Mouse (Mus musculus) liver, embryonic 14.5 days (tissue): ENCODE measurements at regions not wholly inside any gene's neighbourhood (a gene's known extent, or its start where the extent isn't known, plus 50 kb on each side); places are given as distances from the start of the nearest gene placed in this dataset.

ENCODE experiments used
- ATAC-seq: fragments of 200-750 bp; cut with Nextera tagmentation; 2 replicates; pipeline ENCODE4 v1.8.0; 2017; ENCODE audit warnings: moderate number of reproducible peaks, mild to moderate bottlenecking, moderate library complexity; ENCODE audit not compliant: insufficient read depth
- DNase-seq, 3 experiments: peaks; one replicate each; pipeline ENCODE4 v3.0.0-alpha.2; 2012 to 2013; ENCODE audit warnings: low read depth in 3 of 3, low spot score in 3 of 3
- H3K27ac ChIP-seq: fragments of 300-500 bp; sonication (generic); 2 replicates; pipeline ENCODE4 v1.5.1; 2014; ENCODE audit warnings: moderate library complexity, mild to moderate bottlenecking, control low read depth, inconsistent platforms
- H3K27me3 ChIP-seq: fragments of 300-500 bp; sonication (generic); 2 replicates; pipeline ENCODE4 v1.6.1; 2014; ENCODE audit warnings: mild to moderate bottlenecking, low read length, moderate library complexity; ENCODE audit not compliant: control insufficient read depth, insufficient read depth
- H3K36me3 ChIP-seq: fragments of 300-500 bp; sonication (generic); replicated peaks from 2 replicates; pipeline ENCODE4 v1.6.1; 2014; ENCODE audit warnings: low read depth; ENCODE audit not compliant: control insufficient read depth, insufficient read depth
- H3K4me1 ChIP-seq, 2 experiments: fragments of 200-500 bp in 1 of 2; fragments of 300-500 bp in 1 of 2; sonication (generic) in 1 of 2; replicated peaks; 2 replicates each; pipeline ENCODE4 v1.6.1; 2012 to 2014; ENCODE audit warnings: antibody characterized with exemption in 1 of 2, inconsistent platforms in 1 of 2, low read length in 1 of 2; ENCODE audit not compliant: control insufficient read depth in 2 of 2, insufficient read depth in 2 of 2
- H3K4me2 ChIP-seq: fragments of 300-500 bp; sonication (generic); 2 replicates; pipeline ENCODE4 v1.6.1; 2014; ENCODE audit warnings: low read depth, mild to moderate bottlenecking, control low read depth, moderate library complexity
- H3K4me3 ChIP-seq, 2 experiments: fragments of 200-500 bp in 1 of 2; fragments of 300-500 bp in 1 of 2; sonication (generic) in 1 of 2; 2 replicates each; pipeline ENCODE4 v1.5.1; 2012 to 2014; ENCODE audit warnings: low read depth in 2 of 2, low read length in 2 of 2, mild to moderate bottlenecking in 2 of 2, control low read depth in 1 of 2, inconsistent platforms in 1 of 2, moderate library complexity in 1 of 2; ENCODE audit not compliant: insufficient read depth in 1 of 2
- H3K9ac ChIP-seq: fragments of 300-500 bp; sonication (generic); replicated peaks from 2 replicates; pipeline ENCODE4 v1.6.1; 2014; ENCODE audit warnings: mild to moderate bottlenecking, control low read depth, moderate library complexity
- H3K9me3 ChIP-seq: fragments of 300-500 bp; sonication (generic); 2 replicates; pipeline ENCODE4 v1.6.1; 2016; ENCODE audit warnings: low read length, mixed read lengths; ENCODE audit not compliant: control insufficient read depth
- CTCF ChIP-seq: IDR thresholded peaks from 2 replicates; pipeline ENCODE4 v1.5.1; 2016; ENCODE audit warnings: antibody characterized with exemption, low read depth, control low read depth
- EP300 ChIP-seq: IDR thresholded peaks from 2 replicates; pipeline ENCODE4 v1.6.1; 2016; ENCODE audit warnings: antibody characterized with exemption, low read depth
- WGBS: fragments of 180-500 bp; shearing (Covaris S2); extraction: QIAGEN DNeasy Blood & Tissue Kit; methylation state at CpG from one replicate; pipeline ENCODE4 v1.1.7; 2014; ENCODE audit not compliant: insufficient replicate concordance; 5-methylcytosine and 5-hydroxymethylcytosine counted together

GRCm38 (mm10) chr15:51676694-51677093 lies 2208.0 kb upstream of the Gm7489 start:
- no peak overlapping the region for H3K4me3 ChIP-seq
- H3K36me3 ChIP-seq = no peaks in the 10 kb centered on the region
- H3K27ac ChIP-seq = no peak overlapping the region
- no peak overlapping the region for H3K9ac ChIP-seq
- H3K4me1 ChIP-seq = peaks cover 0 to 6% of the 10 kb centered on the region in 2 experiments; a peak in 3 of 4 replicates
- H3K9me3 ChIP-seq = no peaks in the 10 kb centered on the region
- no peak for DNase-seq
- TF ChIP-seq CTCF = no peak
- no peak for TF ChIP-seq EP300
- no peaks in the 10 kb centered on the region for H3K27me3 ChIP-seq
- H3K4me2 ChIP-seq = no peak overlapping the region
- 67% methylated on average over 3 of the region's 3 CpGs for WGBS
- ATAC-seq = no peak

- Histone ChIP-seq H3K36me3 (no peaks in the 10 kb centered on the region), H3K9me3 (no peaks in the 10 kb centered on the region), H3K4me3 (no peak overlapping the region), H3K4me1 (peaks cover 0 to 6% of the 10 kb centered on the region in 2 experiments; a peak in 3 of 4 replicates), H3K27ac (no peak overlapping the region), H3K27me3 (no peaks in the 10 kb centered on the region), H3K4me2 (no peak overlapping the region), H3K9ac (no peak overlapping the region)
- TF ChIP-seq EP300 = no peak
- TF ChIP-seq CTCF = no peak
- 63% methylated on average over 4 of the region's 4 CpGs for WGBS
- no peak for ATAC-seq
- no peak for DNase-seq
Observed at GRCm38 (mm10) chr15:51677266-51677665, 2207.4 kb upstream of the Gm7489 start.

- WGBS = 43% methylated on average over 12 of the region's 12 CpGs
- Histone ChIP-seq H3K9ac (no peak overlapping the region), H3K4me3 (no peak overlapping the region), H3K4me1 (no peaks in the 10 kb centered on the region; a peak in 1 of 4 replicates), H3K4me2 (no peak overlapping the region), H3K9me3 (no peaks in the 10 kb centered on the region), H3K27ac (no peak overlapping the region), H3K36me3 (no peaks in the 10 kb centered on the region), H3K27me3 (no peaks in the 10 kb centered on the region)
- TF ChIP-seq EP300 = no peak
- no peak for TF ChIP-seq CTCF
- DNase-seq = no peak
- ATAC-seq = no peak
Observed at GRCm38 (mm10) chr15:51679186-51679902, 2205.4 kb upstream of the Gm7489 start.

DNA sequence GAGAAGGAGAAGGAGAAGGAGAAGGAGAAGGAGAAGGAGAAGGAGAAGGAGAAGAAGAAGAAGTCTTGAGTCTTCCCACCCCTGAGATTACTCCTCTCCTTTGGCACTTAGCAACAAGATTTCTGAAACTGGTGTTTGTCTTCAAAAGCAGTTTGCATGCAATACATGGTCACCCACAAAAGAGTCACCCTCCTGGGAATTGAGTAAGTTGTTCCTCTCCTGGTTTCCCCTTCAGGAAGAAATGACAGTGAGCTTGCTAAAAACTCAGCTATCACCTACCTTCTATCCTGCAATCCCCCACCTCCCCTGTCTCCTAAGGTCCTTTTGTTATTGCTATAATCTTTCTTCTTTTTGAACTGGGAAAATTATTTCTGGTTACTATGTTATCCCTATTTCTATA lies 2204.2 kb upstream of the Gm7489 start:
- Histone ChIP-seq H3K27ac (no peak overlapping the region), H3K4me3 (no peak overlapping the region), H3K9ac (no peak overlapping the region), H3K9me3 (no peaks in the 10 kb centered on the region), H3K4me2 (no peak overlapping the region), H3K4me1 (no peaks in the 10 kb centered on the region; a peak in 1 of 4 replicates), H3K27me3 (no peaks in the 10 kb centered on the region), H3K36me3 (no peaks in the 10 kb centered on the region)
- DNase-seq (no peak), ATAC-seq (no peak)
- TF ChIP-seq CTCF = no peak
- TF ChIP-seq EP300 = no peak

DNA sequence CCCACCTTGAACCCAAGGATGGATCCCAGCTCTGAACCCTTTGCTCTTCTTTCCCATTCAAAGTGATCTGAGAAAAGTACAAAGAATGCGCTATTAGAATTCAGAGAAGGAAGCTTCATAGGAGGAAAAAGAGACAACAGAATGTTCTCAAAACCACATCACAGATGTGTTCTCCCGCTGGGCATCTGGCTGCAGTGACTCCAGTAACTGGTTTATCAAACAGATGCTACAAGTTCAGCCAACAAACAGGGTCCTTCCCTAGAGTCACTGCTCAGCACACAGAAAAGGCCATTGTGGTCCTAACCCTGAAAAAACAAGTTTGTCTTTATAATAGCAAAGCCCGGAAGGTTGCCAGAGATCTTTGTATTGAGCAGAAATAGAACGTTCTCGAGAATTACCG lies 2203.5 kb upstream of the Gm7489 start:
- DNase-seq (no peak), ATAC-seq (no peak)
- no peak overlapping the region for H3K9ac ChIP-seq
- no peak overlapping the region for H3K4me3 ChIP-seq
- H3K4me1 ChIP-seq = no peaks in the 10 kb centered on the region; a peak in 1 of 4 replicates
- no peak overlapping the region for H3K27ac ChIP-seq
- no peaks in the 10 kb centered on the region for H3K36me3 ChIP-seq
- no peaks in the 10 kb centered on the region for H3K9me3 ChIP-seq
- 61% methylated on average over 6 of the region's 6 CpGs for WGBS
- TF ChIP-seq EP300 = no peak
- TF ChIP-seq CTCF = no peak
- no peaks in the 10 kb centered on the region for H3K27me3 ChIP-seq
- H3K4me2 ChIP-seq = no peak overlapping the region
